28 mouse cellular contexts compared by ENCODE assay signal in genomic region chr1:79191031-79191430, GRCm38 (mm10).
"Had no signal": no experiment of that assay in that cellular context is flagged by ENCODE, and none has a peak within 500 bp of the region (broad histone marks: within the 10 kb centered on the region; RNA-seq: fewer than 3 reads in every experiment).

No protein-coding gene starts in this region.

- H3K4me1 ChIP-seq: embryonic facial prominence, embryonic 10.5 days; embryonic facial prominence, embryonic 12.5 days; embryonic facial prominence, embryonic 13.5 days; embryonic facial prominence, embryonic 15.5 days; forebrain, embryonic 10.5 days; forebrain, embryonic 12.5 days; forebrain, embryonic 13.5 days; forebrain, embryonic 15.5 days had no signal

- H3K4me3 ChIP-seq: embryonic facial prominence, embryonic 10.5 days; embryonic facial prominence, embryonic 12.5 days; embryonic facial prominence, embryonic 13.5 days; embryonic facial prominence, embryonic 15.5 days; erythroblast, embryonic 14.5 days; forebrain, embryonic 10.5 days; forebrain, embryonic 12.5 days; forebrain, embryonic 13.5 days; forebrain, embryonic 15.5 days; gastrocnemius, adult 2 months; heart, adult 2 months had no signal

- ATAC-seq: forebrain, embryonic 13.5 days; forebrain, embryonic 15.5 days; forebrain, embryonic 16.5 days; forebrain, postnatal 0 days had no signal

- H3K9me3 ChIP-seq: embryonic facial prominence, embryonic 10.5 days; embryonic facial prominence, embryonic 12.5 days; embryonic facial prominence, embryonic 13.5 days; embryonic facial prominence, embryonic 15.5 days; forebrain, embryonic 10.5 days; forebrain, embryonic 12.5 days; forebrain, embryonic 13.5 days; forebrain, embryonic 15.5 days had no signal

- H3K9ac ChIP-seq: embryonic facial prominence, embryonic 12.5 days; embryonic facial prominence, embryonic 13.5 days; embryonic facial prominence, embryonic 15.5 days; forebrain, embryonic 12.5 days; forebrain, embryonic 13.5 days; forebrain, embryonic 15.5 days; forebrain, postnatal 0 days had no signal

- H3K4me2 ChIP-seq: embryonic facial prominence, embryonic 12.5 days; embryonic facial prominence, embryonic 13.5 days; embryonic facial prominence, embryonic 15.5 days; forebrain, embryonic 12.5 days; forebrain, embryonic 13.5 days; forebrain, embryonic 15.5 days had no signal

- H3K27ac ChIP-seq: embryonic facial prominence, embryonic 10.5 days; embryonic facial prominence, embryonic 12.5 days; embryonic facial prominence, embryonic 13.5 days; embryonic facial prominence, embryonic 15.5 days; forebrain, embryonic 10.5 days; forebrain, embryonic 12.5 days; forebrain, embryonic 13.5 days; forebrain, embryonic 15.5 days; gastrocnemius, adult 2 months; heart, adult 2 months had no signal

- H3K27me3 ChIP-seq: embryonic facial prominence, embryonic 12.5 days; embryonic facial prominence, embryonic 13.5 days; embryonic facial prominence, embryonic 15.5 days; forebrain, embryonic 12.5 days; forebrain, embryonic 13.5 days; forebrain, embryonic 15.5 days had no signal

- H3K36me3 ChIP-seq: embryonic facial prominence, embryonic 10.5 days; embryonic facial prominence, embryonic 12.5 days; embryonic facial prominence, embryonic 13.5 days; embryonic facial prominence, embryonic 15.5 days; forebrain, embryonic 10.5 days; forebrain, embryonic 12.5 days; forebrain, embryonic 15.5 days had no signal

- DNase-seq: cerebellum, adult 2 months; cerebellum, adult 8-10 months; cerebellum, adult 9-10 months; cerebellum, adult 9-11 months; cerebellum, postnatal 10 days; cerebellum, postnatal 14 days; cerebellum, postnatal 25 days; cerebellum, postnatal 36 days; embryo, embryonic 11 days; forebrain, postnatal 0 days; gastrocnemius, adult 2 months; gastrocnemius, postnatal 10 days; gastrocnemius, postnatal 14 days; gastrocnemius, postnatal 25 days; gastrocnemius, postnatal 36 days; heart, adult 11 months; heart, adult 18-20 months; heart, adult 2 months had no signal
